Mouse (Mus musculus): Measurements from ENCODE around the gene Reep3.

DNA sequence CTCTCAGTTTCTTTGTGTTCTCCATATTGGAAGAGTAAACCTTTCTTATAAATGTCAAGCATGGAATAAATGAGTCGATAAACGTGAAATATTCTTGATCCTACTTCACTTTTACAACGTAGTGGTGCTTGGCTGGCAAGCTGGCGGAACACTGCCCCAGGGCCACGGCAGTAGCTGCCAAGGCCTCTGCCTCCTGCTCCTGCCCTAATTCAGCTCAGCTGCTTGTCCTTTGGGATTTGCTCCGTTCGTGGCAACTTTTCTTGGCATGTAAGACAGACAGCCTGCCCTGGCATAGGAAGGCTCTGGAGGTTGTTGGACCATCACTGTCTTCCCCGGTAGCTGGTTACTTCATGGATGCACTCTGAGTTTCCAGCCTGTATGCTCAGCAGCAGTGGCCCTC is 19.5 kb upstream of the Reep3 start:
- TF ChIP-seq POLR2A (IDR thresholded peaks at IDR 0.05; ENCODE audit: low read depth, low read length): no peak
- no peak for TF ChIP-seq CTCF (IDR thresholded peaks at IDR 0.05; ENCODE audit: extremely low read depth, insufficient read depth, insufficient read length, insufficient replicate concordance)
